ENCODE assay signal across 7 mouse cellular contexts in the genomic region with DNA sequence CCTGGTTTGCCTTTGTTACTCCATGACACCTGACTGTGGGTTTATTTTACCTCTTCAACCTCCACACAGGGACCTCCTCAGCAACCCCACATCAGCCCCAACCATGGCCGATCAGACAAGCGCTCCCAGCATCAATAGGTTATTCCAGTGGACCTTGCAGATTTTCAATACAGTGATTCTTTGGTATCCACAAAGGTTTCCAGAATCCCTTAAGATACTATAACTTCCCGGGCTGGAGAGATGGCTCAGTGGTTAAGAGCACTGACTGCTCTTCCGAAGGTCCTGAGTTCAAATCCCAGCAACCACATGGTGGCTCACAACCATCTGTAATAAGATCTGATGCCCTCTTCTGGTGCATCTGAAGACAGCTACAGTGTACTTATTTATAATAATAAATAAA. TPM values are rescaled to one million over a fixed set of nuclear protein-coding genes. Genes with fewer than 3 reads are reported as not detected.
"Had no signal": no experiment of that assay in that cellular context is flagged by ENCODE, and none has a peak within 500 bp of the region (broad histone marks: within the 10 kb centered on the region; RNA-seq: fewer than 3 reads in every experiment).

No protein-coding gene starts in this region.

RNA-seq across cellular contexts. Expression of a gene that starts 10.1 kb away (rescaled TPM):
- total RNA-seq: neutrophil, adult 5-6 weeks had no signal
- polyA plus RNA-seq: small intestine, adult 2 months; spleen, adult 2 months; stomach, embryonic 15.5 days; stomach, postnatal 0 days; thymus, postnatal 0 days; urinary bladder, adult 2 months had no signal

RNA-seq across cellular contexts. Expression of a gene that starts 20.3 kb away (rescaled TPM):
- total RNA-seq: neutrophil, adult 5-6 weeks had no signal
